Mouse (Mus musculus) liver, embryonic 11.5 days (tissue): ENCODE data around the gene Il1rapl1. TPM values are rescaled to one million over a fixed set of nuclear protein-coding genes. Genes with fewer than 3 reads are reported as not detected.

Source experiments
- ATAC-seq: fragments of 200-750 bp; cut with Nextera tagmentation; replicated peaks from 2 replicates; pipeline ENCODE4 v1.8.0; 2017; ENCODE audit warnings: moderate number of reproducible peaks, mild to moderate bottlenecking, moderate TSS enrichment, moderate library complexity; ENCODE audit not compliant: low FRiP score
- DNase-seq: peaks from one replicate; pipeline ENCODE4 v3.0.0-alpha.2; 2017; ENCODE audit warnings: low spot score
- H3K27ac ChIP-seq: fragments of 300-500 bp; sonication (generic); 2 replicates; pipeline ENCODE4 v1.5.1; 2014; ENCODE audit warnings: mild to moderate bottlenecking, low read depth, low read length, control low read depth
- H3K27me3 ChIP-seq: fragments of 300-500 bp; sonication (generic); replicated peaks from 2 replicates; pipeline ENCODE4 v1.6.1; 2014; ENCODE audit warnings: low read length, mixed read lengths; ENCODE audit not compliant: control insufficient read depth, insufficient read depth
- H3K36me3 ChIP-seq: fragments of 300-500 bp; sonication (generic); 2 replicates; pipeline ENCODE4 v1.6.1; 2014; ENCODE audit warnings: mild to moderate bottlenecking, low read length, moderate library complexity, mixed read lengths; ENCODE audit not compliant: control insufficient read depth, insufficient read depth
- H3K4me1 ChIP-seq: fragments of 300-500 bp; sonication (generic); replicated peaks from 2 replicates; pipeline ENCODE4 v1.6.1; 2014; ENCODE audit warnings: low read length, mixed read lengths; ENCODE audit not compliant: control insufficient read depth, insufficient read depth
- H3K4me2 ChIP-seq: fragments of 300-500 bp; sonication (generic); 2 replicates; pipeline ENCODE4 v1.6.1; 2014; ENCODE audit warnings: mild to moderate bottlenecking, control low read depth, moderate library complexity
- H3K4me3 ChIP-seq: fragments of 300-500 bp; sonication (generic); 2 replicates; pipeline ENCODE4 v1.5.1; 2014; ENCODE audit warnings: low read depth, low read length, control low read depth
- H3K9ac ChIP-seq: fragments of 300-500 bp; sonication (generic); 2 replicates; pipeline ENCODE4 v1.6.1; 2014; ENCODE audit warnings: low read depth, low read length, control low read depth
- H3K9me3 ChIP-seq: fragments of 300-500 bp; sonication (generic); 2 replicates; pipeline ENCODE4 v1.6.1; 2016; ENCODE audit warnings: low read length, inconsistent platforms, mixed read lengths; ENCODE audit not compliant: control insufficient read depth
- WGBS: fragments of 180-500 bp; shearing (Covaris S2); extraction: QIAGEN DNeasy Blood & Tissue Kit; methylation state at CpG from one replicate; pipeline ENCODE4 v1.1.7; 2014; 5-methylcytosine and 5-hydroxymethylcytosine counted together
- polyA plus RNA-seq: library from polyadenylated mRNA; unstranded; fragments of >200 nt; fragmentation: Nextera tagmentation; extraction: Ambion mirVana; gene quantifications from 2 replicates; pipeline ENCODE4 v1.2.1, GENCODE M21; 2014

The Il1rapl1 gene
- polyA plus RNA-seq, 1 experiment from 2014 or later = 0.14 TPM

DNA sequence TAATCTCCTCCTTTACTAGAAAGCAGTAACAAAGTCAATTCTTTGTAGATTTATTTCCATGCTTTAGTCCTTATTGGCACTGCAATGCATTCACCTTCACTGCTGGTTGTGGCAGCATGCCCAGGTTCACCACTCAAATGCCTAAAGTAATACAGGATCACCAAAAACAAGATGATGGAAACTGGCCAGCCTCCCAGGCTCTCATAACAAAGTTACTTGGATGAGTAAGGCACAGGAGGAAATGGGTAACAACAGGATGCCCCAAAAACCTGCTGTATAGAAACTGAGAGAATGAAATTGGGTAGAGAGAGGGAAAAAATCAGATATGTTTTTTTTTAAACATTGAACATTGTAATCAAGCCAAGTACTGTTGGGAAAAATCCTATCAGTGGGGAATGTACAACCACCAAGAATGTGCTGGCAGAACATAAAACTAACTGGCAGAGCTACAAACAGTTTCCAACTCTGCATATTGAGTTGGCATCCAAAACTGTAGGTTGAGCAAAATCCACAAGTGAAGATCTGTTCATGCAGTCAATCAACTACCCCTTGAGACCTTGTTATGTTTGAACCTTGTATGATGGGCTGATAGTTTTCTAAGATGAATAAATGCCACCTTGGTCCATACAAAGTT lies 21.4 kb downstream of the Il1rapl1 start:
- no peak overlapping the region for H3K4me2 ChIP-seq
- no peak overlapping the region for H3K4me3 ChIP-seq
- no peaks in the 10 kb centered on the region for H3K36me3 ChIP-seq
- no peaks in the 10 kb centered on the region for H3K27me3 ChIP-seq
- no peak overlapping the region for H3K9ac ChIP-seq
- no peaks in the 10 kb centered on the region for H3K4me1 ChIP-seq
- no peak overlapping the region for H3K27ac ChIP-seq
- no peak for ATAC-seq
- H3K9me3 ChIP-seq = no peaks in the 10 kb centered on the region
- no peak for DNase-seq

DNA sequence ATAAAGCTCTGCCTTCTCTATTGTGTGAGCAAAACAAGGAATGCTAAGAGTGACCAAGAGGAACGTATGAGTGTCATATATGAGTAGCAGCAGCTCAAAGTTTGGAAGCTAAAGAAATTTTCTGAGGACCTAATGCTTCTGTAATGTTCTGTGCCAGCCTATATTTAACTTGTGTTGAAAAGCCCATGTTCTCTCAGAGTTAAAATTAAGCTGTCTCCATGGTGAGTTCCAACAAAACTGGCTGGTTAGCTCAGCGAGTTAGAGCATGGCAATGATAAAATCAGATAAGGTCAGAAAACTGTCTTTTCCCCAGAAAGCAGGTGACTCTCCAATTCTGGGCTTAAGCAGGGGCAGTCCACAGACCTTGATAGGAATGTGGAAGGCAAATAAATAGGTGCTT lies 25.6 kb downstream of the Il1rapl1 start:
- ATAC-seq (no peak), DNase-seq (no peak)
- 68% methylated on average over 2 of the region's 2 CpGs for WGBS
- Histone ChIP-seq H3K36me3 (no peaks in the 10 kb centered on the region), H3K27ac (no peak overlapping the region), H3K4me3 (no peak overlapping the region), H3K9me3 (no peaks in the 10 kb centered on the region), H3K27me3 (no peaks in the 10 kb centered on the region), H3K4me2 (no peak overlapping the region), H3K9ac (no peak overlapping the region), H3K4me1 (no peaks in the 10 kb centered on the region)

DNA sequence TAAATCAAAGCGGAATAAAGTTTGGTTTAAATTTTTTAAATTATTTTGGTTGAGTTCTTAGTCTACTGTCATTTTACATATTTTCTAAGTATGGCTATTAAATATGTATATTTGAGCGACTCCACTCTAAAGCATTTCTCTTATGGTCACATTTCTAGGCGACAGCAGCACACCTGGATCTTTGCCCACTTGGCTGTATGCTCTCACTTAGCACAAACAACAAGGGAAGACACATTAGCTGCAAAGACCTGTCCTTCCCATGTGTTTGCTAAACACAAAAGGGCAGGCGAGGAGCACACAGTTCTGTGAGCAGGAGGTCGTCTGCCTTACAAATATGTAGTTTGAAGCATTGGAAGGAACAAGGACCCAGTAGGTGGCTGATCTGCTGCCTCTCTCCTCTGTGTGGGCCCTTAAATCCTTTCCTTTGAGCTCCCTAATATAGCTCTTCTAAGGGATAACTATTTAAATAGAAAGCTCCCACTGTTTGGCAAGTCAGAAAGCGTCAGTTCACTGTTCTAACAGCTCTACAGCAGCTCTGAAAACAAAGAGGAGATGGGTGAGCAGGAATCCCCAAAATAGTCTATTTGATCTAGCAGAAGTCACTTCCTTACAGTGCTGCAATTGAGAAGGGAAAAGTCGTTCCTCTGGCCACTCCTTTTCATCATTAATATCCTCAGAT lies 42.6 kb downstream of the Il1rapl1 start:
- H3K9ac ChIP-seq = no peak overlapping the region
- no peaks in the 10 kb centered on the region for H3K27me3 ChIP-seq
- no peak overlapping the region for H3K27ac ChIP-seq
- H3K4me2 ChIP-seq = no peak overlapping the region
- H3K9me3 ChIP-seq = no peaks in the 10 kb centered on the region
- no peaks in the 10 kb centered on the region for H3K36me3 ChIP-seq
- no peak overlapping the region for H3K4me3 ChIP-seq
- H3K4me1 ChIP-seq = no peaks in the 10 kb centered on the region
- ATAC-seq = no peak
- no peak for DNase-seq
- WGBS = 47% methylated on average over 7 of the region's 7 CpGs

GRCm38 (mm10) chrX:88070368-88070767 lies 45.1 kb downstream of the Il1rapl1 start:
- no peak overlapping the region for H3K4me3 ChIP-seq
- H3K9ac ChIP-seq = no peak overlapping the region
- no peak overlapping the region for H3K27ac ChIP-seq
- ATAC-seq (no peak), DNase-seq (no peak)
- no peak overlapping the region for H3K4me2 ChIP-seq
- no peaks in the 10 kb centered on the region for H3K27me3 ChIP-seq
- WGBS = 78% methylated on average over 3 of the region's 3 CpGs
- H3K4me1 ChIP-seq = no peaks in the 10 kb centered on the region
- no peaks in the 10 kb centered on the region for H3K9me3 ChIP-seq
- no peaks in the 10 kb centered on the region for H3K36me3 ChIP-seq

- WGBS = 80% methylated on average over 1 of the region's 1 CpGs
- no peaks in the 10 kb centered on the region for H3K4me1 ChIP-seq
- H3K4me2 ChIP-seq = no peak overlapping the region
- DNase-seq (no peak), ATAC-seq (no peak)
- H3K4me3 ChIP-seq = no peak overlapping the region
- H3K27ac ChIP-seq = no peak overlapping the region
- H3K9me3 ChIP-seq = no peaks in the 10 kb centered on the region
- H3K9ac ChIP-seq = no peak overlapping the region
- H3K36me3 ChIP-seq = no peaks in the 10 kb centered on the region
- H3K27me3 ChIP-seq = no peaks in the 10 kb centered on the region
These were observed 71.9 kb downstream of the Il1rapl1 start for GRCm38 (mm10) chrX:88043556-88043955.

DNA sequence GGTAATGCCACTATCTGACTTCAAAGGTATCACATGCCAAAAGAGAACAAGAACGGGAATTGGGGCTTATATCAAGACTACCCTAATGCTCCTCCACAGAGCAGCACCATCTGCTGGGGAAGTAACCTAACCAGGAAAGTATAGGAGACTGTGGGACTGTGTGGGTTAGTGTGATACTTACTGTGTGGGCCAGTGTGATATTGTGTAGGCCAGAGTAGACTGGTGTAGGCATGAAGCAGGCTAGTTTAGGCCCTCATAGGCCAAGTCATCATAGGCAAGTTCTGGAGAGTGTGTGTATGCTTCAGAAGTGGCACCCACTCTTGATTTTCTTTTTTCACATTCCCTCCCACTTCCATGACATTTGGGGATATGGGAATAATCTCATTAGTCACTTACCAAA lies 76.5 kb downstream of the Il1rapl1 start:
- H3K4me1 ChIP-seq = no peaks in the 10 kb centered on the region
- no peak overlapping the region for H3K9ac ChIP-seq
- H3K27ac ChIP-seq = no peak overlapping the region
- ATAC-seq = no peak
- H3K9me3 ChIP-seq = no peaks in the 10 kb centered on the region
- H3K36me3 ChIP-seq = no peaks in the 10 kb centered on the region
- WGBS = 62% methylated on average over 1 of the region's 1 CpGs
- H3K4me3 ChIP-seq = no peak overlapping the region
- H3K4me2 ChIP-seq = no peak overlapping the region
- DNase-seq = no peak
- H3K27me3 ChIP-seq = no peaks in the 10 kb centered on the region

DNA sequence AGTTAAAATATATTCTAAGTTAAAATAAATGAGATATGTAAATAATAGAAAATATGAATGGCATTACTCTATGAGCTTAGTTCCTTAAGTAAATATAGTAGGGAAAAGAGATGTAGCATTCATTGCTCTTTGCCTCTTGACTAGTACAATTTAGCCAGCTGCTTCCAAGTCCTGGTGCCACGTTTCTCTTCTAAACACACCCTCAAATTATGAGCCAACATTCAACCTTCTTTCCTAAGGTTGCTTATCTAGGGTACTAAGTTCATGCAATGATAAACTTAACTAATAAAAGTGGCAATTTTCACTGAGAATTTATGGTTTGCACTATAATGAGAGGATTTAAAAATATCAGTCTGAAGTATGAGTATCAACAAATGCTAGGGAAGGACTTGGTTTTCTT lies 218.3 kb downstream of the Il1rapl1 start:
- Histone ChIP-seq H3K9ac (no peak overlapping the region), H3K27ac (no peak overlapping the region), H3K9me3 (no peaks in the 10 kb centered on the region), H3K27me3 (no peaks in the 10 kb centered on the region), H3K36me3 (no peaks in the 10 kb centered on the region), H3K4me1 (no peaks in the 10 kb centered on the region), H3K4me3 (no peak overlapping the region), H3K4me2 (no peak overlapping the region)
- ATAC-seq (no peak), DNase-seq (no peak)
- WGBS = 69% methylated on average over 1 of the region's 1 CpGs

GRCm38 (mm10) chrX:87891916-87892315 lies 223.5 kb downstream of the Il1rapl1 start:
- Histone ChIP-seq H3K27ac (no peak overlapping the region), H3K9me3 (no peaks in the 10 kb centered on the region), H3K4me2 (no peak overlapping the region), H3K4me1 (no peaks in the 10 kb centered on the region), H3K4me3 (no peak overlapping the region), H3K36me3 (no peaks in the 10 kb centered on the region), H3K9ac (no peak overlapping the region), H3K27me3 (no peaks in the 10 kb centered on the region)
- ATAC-seq = no peak
- no peak for DNase-seq

DNA sequence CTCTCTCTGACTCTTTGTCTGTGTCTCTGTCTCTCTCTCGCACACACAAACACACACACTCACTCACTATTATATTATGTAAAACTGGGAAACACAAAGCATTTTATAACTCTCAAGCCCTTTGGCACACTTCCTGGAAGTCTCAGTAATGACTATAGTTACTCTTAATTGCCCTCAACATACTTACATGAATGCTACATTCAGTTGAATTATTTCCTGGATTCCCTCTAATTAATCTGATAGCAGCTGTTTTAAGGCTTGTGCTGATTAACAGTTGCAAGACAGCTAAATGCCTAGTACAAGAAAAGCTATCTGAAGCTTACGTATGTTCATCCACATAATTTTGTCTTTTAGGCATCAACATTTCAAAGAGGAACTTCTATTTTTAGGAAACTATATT lies 261.3 kb downstream of the Il1rapl1 start:
- no peak for DNase-seq
- H3K36me3 ChIP-seq = no peaks in the 10 kb centered on the region
- H3K9me3 ChIP-seq = no peaks in the 10 kb centered on the region
- H3K4me1 ChIP-seq = no peaks in the 10 kb centered on the region
- 80% methylated on average over 2 of the region's 2 CpGs for WGBS
- ATAC-seq = no peak
- no peak overlapping the region for H3K27ac ChIP-seq
- H3K4me3 ChIP-seq = no peak overlapping the region
- no peak overlapping the region for H3K9ac ChIP-seq
- H3K4me2 ChIP-seq = no peak overlapping the region
- H3K27me3 ChIP-seq = no peaks in the 10 kb centered on the region
